Mouse (Mus musculus): ENCODE measurements at regions not wholly inside any gene's neighbourhood (a gene's known extent, or its start where the extent isn't known, plus 50 kb on each side); places are given as distances from the start of the nearest gene placed in this dataset.
"Not testable (repeated sequence)": the region's sequence is repeated elsewhere in the genome, so short reads cannot be mapped to it uniquely, and the experiment has no call there.

- peak; percentile 53 for DNase-seq
Observed at GRCm38 (mm10) chr8:37048912-37049692, 55.7 kb downstream of the AI429214 start.

GRCm38 (mm10) chr8:37049969-37050683, 56.7 kb downstream of the AI429214 start:
- no peak for DNase-seq

DNA sequence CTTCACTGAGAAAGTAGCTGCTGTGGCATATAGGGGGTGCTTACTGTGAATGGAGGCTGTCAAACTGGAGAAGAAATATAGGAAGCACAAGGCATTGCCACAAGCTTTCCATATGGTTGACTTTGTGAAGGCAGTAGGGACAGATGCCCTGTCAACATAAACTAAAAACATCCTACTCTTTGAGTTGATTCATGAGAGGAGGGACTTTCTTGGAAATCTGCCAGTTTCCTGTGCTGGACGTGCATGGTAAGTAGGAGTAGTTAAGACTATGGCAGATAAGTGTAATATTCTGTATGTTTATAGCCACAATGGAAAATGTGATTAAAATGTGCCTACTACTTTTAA, 57.3 kb downstream of the AI429214 start:
- no peak for DNase-seq

DNA sequence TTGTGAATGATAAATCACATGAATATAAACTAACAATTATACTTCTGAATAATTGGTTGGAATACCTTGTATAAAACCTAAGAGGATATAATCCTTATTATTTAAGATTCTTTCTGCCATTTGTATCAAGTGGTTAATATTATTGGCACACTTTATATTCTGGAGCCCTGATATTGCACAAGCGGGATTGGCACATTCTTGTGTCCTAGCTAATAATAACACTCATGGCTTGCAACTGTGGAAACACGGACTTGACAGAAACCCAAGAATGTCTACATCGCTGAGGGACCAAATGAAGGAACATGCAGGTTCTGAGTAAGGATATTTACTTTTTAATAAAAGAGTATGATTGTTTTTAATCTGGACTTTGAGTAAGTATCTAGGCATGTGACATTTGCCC, 63.0 kb downstream of the AI429214 start:
- peak; percentile 41 for DNase-seq

DNA sequence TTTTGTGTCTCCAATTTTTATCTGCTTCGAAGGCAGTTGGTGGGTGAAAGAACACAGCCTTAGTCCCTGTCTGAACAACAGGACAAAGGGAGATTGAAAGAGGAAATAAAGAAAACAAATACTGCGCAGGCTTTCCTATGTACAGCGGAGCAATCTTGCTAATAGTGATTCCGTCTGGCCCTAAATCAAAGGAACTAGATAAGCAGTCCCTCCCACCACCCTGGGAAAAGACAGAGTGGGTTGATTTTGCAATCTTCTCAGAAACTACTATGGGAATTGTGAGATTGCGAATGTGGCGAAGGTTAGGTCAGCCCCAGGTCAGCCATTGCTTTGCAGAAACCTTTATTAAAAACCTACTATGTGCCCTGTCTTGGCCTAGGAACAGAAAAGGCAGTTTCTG, 65.0 kb downstream of the AI429214 start:
- DNase-seq, result no peak

DNA sequence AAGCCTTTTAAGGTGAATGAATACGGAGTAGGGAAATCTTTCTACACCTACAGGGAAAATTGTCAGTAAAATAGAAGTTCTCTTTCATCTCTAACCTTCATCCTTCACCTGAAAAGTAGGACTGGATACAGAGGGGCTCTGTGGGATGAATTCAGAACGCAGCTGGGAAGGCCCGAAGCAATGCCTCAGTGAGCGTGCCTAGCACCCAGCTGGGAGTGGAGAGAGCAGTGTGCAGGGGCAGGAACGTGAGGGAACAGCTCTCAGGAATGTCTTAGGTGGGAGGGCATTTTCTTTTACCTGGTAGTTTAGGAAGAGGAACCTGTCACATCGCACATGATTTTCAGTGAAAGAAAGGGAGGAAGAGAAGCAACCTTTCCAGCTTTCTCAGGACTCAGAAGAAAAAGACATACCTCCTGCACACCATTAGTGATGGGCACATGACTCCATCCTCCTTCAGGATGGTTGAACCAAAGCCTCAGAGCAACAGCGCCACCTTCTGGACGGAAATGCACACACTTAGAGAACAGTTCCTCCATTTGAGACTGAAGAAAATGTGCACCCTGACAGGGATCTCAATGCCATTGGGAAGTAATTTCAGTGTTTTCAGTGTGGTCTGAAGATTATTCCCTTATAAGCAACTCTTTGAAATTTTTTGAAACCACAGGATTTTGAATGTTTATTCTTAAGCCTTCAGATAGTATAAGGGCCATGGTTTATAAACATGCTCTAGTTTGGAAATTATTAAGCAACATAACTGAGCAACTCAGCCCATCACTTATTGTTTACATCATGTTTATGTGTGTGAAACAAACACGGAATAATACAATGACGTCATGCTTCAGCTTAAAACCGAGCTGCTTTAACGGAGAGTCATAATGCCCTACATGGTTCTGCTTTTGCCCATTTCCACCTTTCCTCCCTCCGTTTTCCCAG, 68.9 kb downstream of the AI429214 start:
- DNase-seq, result peak; percentile 89

DNA sequence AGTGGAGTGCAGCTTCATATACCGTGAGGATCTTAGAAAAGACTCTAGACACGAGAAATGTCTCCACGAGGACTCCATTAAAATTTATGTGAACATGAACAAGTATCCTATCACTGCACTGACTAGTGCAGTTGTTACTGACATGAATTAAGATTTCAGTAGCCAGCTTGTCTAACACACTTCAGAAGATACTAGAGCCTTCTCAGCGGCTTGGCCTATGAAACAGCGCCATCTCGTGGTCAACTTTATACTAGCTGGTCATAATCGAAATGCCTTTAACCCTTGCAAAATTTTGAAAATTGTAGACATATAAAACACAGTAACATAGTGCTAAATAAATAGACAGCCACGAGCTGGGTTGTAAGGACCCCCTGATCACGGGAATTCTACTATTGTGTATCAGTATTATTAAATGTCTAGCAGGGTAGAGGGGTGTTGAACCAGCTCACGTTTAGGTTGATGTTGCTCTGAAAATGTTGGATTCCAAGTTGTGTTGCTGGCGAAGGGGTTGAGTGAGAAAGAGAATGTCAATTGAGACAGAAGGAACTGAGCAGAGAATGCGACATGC, 70.4 kb downstream of the AI429214 start:
- DNase-seq, result peak; percentile 84

- DNase-seq, result peak; percentile 18
Observed at GRCm38 (mm10) chr8:37072905-37073304, 79.5 kb downstream of the AI429214 start.

- DNase-seq, result no peak
Observed at GRCm38 (mm10) chr8:37099727-37100126, 106.3 kb downstream of the AI429214 start.

DNA sequence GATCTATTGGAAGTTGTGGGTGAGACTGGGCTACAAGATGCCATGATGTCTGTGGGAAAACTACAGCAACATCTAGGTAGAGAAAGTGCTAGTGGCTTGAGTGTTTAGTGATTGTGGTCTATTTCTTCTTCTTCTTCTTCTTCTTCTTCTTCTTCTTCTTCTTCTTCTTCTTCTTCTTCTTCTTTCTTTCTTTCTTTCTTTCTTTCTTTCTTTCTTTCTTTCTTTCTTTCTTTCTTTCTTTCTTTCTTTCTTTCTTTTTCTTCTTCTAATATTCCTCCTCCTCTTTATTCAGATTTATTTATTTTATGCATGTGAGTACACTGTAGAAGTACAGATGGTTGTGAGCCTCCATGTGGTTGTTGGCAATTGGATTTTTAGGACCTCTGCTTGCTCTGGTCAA, 119.0 kb downstream of the AI429214 start:
- not testable (repeated sequence) for DNase-seq

DNA sequence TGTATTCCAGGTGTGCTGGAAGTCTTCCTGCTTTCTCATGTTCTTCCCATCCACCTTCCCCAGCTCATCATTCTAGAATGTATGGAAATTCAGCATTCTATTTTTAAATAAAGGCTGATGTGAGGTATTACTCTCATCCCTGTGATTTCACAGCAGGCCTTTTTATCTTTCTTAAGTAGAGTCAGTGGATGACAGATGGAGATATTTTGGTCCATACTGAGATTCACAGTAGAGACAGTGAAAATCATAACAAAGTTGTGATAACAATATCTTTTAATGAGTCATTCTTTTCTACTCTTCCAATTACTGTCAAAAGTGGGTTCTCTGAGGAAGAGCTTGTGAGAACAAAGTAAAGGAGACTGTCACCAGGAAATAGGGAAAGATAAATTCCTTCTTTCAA, 132.4 kb downstream of the AI429214 start:
- DNase-seq, result no peak

GRCm38 (mm10) chr8:37129670-37130069, 136.3 kb downstream of the AI429214 start:
- no peak for DNase-seq

DNA sequence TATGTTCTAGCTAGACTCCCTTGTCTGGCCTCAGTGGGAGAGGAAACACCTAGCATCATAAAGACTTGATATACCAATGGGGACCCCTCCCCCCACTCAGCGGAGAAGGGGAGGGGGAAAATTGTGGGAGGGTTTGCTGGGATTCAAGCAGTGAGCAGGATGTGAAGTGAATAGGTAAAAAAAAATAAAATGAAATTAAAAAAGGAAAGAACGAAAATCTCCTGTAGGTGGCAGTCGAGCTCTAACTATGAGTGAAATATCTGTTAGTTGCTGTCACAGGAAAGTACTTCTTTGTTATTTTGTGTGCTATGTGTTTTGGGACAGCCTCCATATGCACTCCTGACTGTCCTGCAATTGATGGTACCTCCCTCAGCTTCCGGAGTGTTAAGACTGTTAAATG, 138.6 kb downstream of the AI429214 start:
- DNase-seq, result no peak

DNA sequence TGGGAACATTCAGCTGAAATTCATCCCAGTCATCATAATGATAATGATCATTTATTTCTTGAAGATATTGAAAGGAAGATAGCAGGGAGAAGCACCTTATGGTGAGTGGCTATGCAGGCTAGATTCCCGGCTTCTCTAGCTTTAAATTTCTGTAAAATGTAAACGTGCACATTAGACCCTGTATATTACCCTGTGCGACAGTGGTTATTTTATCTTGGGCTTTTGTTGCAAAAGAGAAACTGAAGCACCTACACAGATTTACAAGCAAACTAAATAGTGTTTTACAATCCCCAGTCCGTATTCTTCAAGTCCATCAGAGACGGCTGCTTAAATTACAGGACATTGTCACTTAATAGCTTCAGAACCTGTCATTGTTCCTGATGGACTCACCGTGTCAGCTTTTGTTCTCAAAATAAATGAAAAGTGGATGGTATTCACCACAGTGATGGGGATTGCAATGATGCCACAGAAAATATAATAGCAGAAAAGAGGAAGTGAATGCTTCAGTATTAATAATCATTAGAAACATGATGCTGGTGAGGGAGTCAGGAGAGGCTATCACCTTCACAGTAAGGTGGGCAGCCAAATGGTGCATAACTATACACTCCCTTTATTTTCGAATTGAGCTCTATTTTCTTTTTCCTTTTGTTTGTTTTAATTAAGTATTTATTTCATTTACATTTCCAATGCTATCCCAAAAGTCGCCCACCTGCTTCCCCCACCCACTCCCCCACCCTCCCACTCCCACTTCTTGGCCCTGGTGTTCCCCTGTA, 141.0 kb downstream of the AI429214 start:
- no peak for DNase-seq

DNA sequence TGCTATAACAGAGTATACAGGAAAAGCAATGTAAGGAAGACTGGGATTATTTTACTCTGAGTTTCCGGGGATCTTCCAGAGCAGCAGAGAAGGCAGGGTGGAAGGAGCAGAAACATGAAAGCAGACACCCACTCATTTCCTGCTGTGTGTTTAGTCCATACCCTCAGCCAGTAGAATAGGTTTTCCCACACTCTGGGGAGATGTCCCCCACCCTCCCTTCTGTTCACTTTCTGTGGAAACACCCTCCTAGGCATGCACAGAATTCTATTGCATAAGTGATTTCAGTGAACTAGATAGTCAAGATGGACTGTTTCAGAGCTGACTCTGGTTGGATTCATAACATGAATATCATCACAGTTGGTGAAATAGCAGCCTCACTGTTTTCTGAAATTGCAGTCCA, 156.9 kb downstream of the AI429214 start:
- no peak for DNase-seq

DNA sequence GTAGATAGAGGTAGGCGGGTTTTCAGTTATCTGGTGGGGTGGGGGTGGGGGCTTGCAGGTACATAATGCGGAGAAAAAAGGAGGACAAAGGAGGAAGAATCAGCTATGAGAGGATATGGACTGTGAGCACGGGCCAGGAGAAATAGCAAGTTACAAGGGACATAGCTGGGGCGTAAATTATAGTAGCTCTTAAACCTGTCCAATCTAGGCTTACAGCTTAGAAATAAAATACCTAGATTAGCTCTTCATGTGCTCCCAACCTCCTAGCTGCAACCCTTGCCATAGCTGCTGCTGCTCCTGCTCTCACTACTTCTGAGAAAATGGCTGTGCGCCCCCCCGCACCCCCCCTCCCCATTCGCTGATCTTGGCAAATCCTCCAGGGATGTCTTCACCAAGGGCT, 161.0 kb downstream of the AI429214 start:
- no peak for DNase-seq

GRCm38 (mm10) chr8:37154946-37155345, 161.5 kb downstream of the AI429214 start:
- no peak for DNase-seq

DNA sequence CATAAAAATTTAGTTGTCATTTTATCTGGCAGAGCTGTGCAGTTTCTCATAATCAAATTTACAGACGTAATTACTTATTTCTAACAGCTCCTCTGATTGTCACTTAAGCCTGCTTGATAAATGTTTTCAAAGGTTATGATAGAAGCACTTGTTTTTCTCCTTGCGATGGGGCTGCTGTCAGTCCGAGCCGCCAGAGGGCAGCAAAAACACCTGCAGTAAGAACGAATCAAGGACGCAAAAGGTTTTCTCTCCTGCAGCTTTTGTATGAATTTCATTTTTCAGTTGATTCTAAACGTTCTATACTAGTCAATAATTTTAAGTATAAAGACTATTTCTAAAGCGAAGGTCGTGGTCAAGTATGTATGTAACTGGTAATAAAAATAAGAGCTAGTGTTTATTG, 166.1 kb downstream of the AI429214 start:
- peak; percentile 66 for DNase-seq

DNA sequence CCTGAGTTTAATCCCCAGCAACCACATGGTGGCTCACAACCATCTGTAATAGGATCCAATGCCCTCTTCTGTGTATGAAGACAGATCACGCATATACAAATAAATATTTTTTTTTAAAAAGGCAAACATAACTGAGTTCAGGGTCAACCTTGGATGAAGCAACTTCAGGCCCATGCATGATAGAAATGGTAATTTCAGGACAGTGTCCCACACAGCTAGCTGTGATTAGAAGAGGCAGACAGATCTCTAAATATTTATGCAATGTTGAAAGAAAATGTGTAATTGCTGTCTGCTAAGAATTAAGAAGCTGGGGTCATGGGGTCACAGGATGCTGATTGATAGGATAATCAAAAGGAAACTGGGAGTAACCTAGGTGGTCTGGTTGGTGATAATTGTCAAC, 203.5 kb downstream of the AI429214 start:
- DNase-seq, result no peak

- peak; percentile 49 for DNase-seq
Observed at GRCm38 (mm10) chr8:37215894-37216293, 222.5 kb downstream of the AI429214 start.

DNA sequence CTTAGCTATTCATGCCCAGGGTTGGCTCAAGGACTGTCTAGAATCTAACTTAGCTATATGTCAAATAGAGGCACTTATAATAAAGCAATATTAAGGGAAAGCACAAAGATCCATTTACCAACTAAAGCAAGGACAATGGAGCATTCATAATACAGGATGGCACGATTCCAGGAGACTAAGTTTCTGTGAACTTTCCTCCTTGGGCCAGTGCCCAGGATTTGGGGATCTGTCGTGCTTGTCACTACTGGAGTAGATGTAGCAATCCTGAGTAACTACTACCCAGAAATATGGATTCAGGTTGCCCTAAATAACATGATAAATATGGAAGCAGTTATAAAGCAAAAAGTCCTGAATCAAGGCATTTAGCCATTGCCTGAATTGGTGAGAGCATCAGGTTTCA, 233.7 kb downstream of the AI429214 start:
- peak; percentile 40 for DNase-seq

- DNase-seq, result no peak
Observed at GRCm38 (mm10) chr8:37237306-37237705, 243.9 kb downstream of the AI429214 start.

All from adrenal gland, postnatal 14 days (tissue).